Mouse (Mus musculus) gonadal fat pad, adult 2 months (tissue): ENCODE data around the gene Slc5a11. TPM values are rescaled to one million over a fixed set of nuclear protein-coding genes. Genes with fewer than 3 reads are reported as not detected.

Experiments used
- DNase-seq: peaks from one replicate; pipeline ENCODE4 v3.0.0-alpha.2; 2012; ENCODE audit warnings: low read depth
- polyA plus RNA-seq: library from polyadenylated mRNA; depleted of rRNA; stranded (reverse); fragments of >200 nt; gene quantifications from 2 replicates; pipeline ENCODE4 v1.2.3, GENCODE M21; 2012

Gene Slc5a11
- polyA plus RNA-seq, 1 experiment = 8.5 TPM

- DNase-seq = no peak
Observed at GRCm38 (mm10) chr7:123212316-123212715, 2.3 kb upstream of the Slc5a11 start.

GRCm38 (mm10) chr7:123215138-123215537, 558 bp downstream of the Slc5a11 start:
- no peak for DNase-seq

GRCm38 (mm10) chr7:123217448-123218354, 3.1 kb downstream of the Slc5a11 start:
- no peak for DNase-seq

- DNase-seq = no peak
Observed at GRCm38 (mm10) chr7:123218620-123219019, 4.0 kb downstream of the Slc5a11 start.

GRCm38 (mm10) chr7:123219781-123220632, 5.4 kb downstream of the Slc5a11 start:
- no peak for DNase-seq

- DNase-seq = no peak
Observed at GRCm38 (mm10) chr7:123220633-123220942, 6.0 kb downstream of the Slc5a11 start.

GRCm38 (mm10) chr7:123224076-123224475, 9.5 kb downstream of the Slc5a11 start:
- DNase-seq = no peak

- no peak for DNase-seq
Observed at GRCm38 (mm10) chr7:123225159-123225558, 10.6 kb downstream of the Slc5a11 start.

GRCm38 (mm10) chr7:123235449-123235848, 20.9 kb downstream of the Slc5a11 start:
- no peak for DNase-seq

GRCm38 (mm10) chr7:123238621-123239020, 24.0 kb downstream of the Slc5a11 start:
- DNase-seq = no peak

- no peak for DNase-seq
Observed at GRCm38 (mm10) chr7:123240064-123240463, 25.5 kb downstream of the Slc5a11 start.

GRCm38 (mm10) chr7:123242241-123242640, 27.7 kb downstream of the Slc5a11 start:
- no peak for DNase-seq

GRCm38 (mm10) chr7:123244833-123245232, 30.3 kb downstream of the Slc5a11 start:
- no peak for DNase-seq

GRCm38 (mm10) chr7:123246504-123247084, 32.0 kb downstream of the Slc5a11 start:
- DNase-seq = no peak

- no peak for DNase-seq
Observed at GRCm38 (mm10) chr7:123248166-123248565, 33.6 kb downstream of the Slc5a11 start.

GRCm38 (mm10) chr7:123251343-123251742, 36.8 kb downstream of the Slc5a11 start:
- no peak for DNase-seq

GRCm38 (mm10) chr7:123253396-123253795, 38.8 kb downstream of the Slc5a11 start:
- DNase-seq = no peak

- no peak for DNase-seq
Observed at GRCm38 (mm10) chr7:123254196-123254970, 39.8 kb downstream of the Slc5a11 start.

- DNase-seq = no peak
Observed at GRCm38 (mm10) chr7:123258103-123258502, 43.5 kb downstream of the Slc5a11 start.

- no peak for DNase-seq
Observed at GRCm38 (mm10) chr7:123273056-123273455, 58.5 kb downstream of the Slc5a11 start.

GRCm38 (mm10) chr7:123276568-123276967, 62.0 kb downstream of the Slc5a11 start:
- no peak for DNase-seq

- no peak for DNase-seq
Observed at GRCm38 (mm10) chr7:123279797-123280196, 65.2 kb downstream of the Slc5a11 start.
